In genomic region chr9:13749675-13749998, GRCm38 (mm10) we compare ENCODE assay signal across 7 mouse cellular contexts. TPM values are rescaled to one million over a fixed set of nuclear protein-coding genes. Genes with fewer than 3 reads are reported as not detected.
A peak's percentile ranks its signal among the peaks of the same experiment; 100 is the strongest.
DNase-seq lines count a peak whose midpoint lies in the region; ATAC-seq and TF ChIP-seq lines count a peak whose summit lies in the region.

No protein-coding gene starts in this region.

- peaks cover 12% of the 10 kb centered on the region for H3K9me3 ChIP-seq in forebrain, embryonic 10.5 days
- H3K9me3 ChIP-seq in liver, embryonic 14.5 days (ENCODE audit: control insufficient read depth, low read length) = no peaks in the 10 kb centered on the region

- no peak for TF ChIP-seq POLR2A in thymus, adult 2 months (IDR thresholded peaks at IDR 0.05; ENCODE audit: control insufficient read depth, extremely low read depth, insufficient read depth, low read length, poor library complexity)

- under 1% methylated on average over 7 of the region's 7 CpGs for WGBS in thymus, adult 2 months
- WGBS in forebrain, embryonic 10.5 days = 5% methylated on average over 7 of the region's 7 CpGs
- under 1% methylated on average over 7 of the region's 7 CpGs for WGBS in liver, embryonic 14.5 days (ENCODE audit: insufficient replicate concordance)

- peak overlapping the region; percentile 96 for H3K9ac ChIP-seq in liver, embryonic 14.5 days (replicated peaks)

- peak overlapping the region; percentile 79 for H3K4me2 ChIP-seq in liver, embryonic 14.5 days (ENCODE audit: low read depth)

- TF ChIP-seq CTCF in thymus, adult 2 months (IDR thresholded peaks at IDR 0.05; ENCODE audit: borderline replicate concordance, control insufficient read depth, extremely low read depth, insufficient read depth, low read length, poor library complexity) = no peak
- TF ChIP-seq CTCF in liver, embryonic 14.5 days (IDR thresholded peaks at IDR 0.05; ENCODE audit: low read depth) = no peak

- H3K4me1 ChIP-seq in thymus, adult 2 months (replicated peaks; ENCODE audit: control insufficient read depth, insufficient read depth, low read length) = peaks cover 2% of the 10 kb centered on the region; the same call in 1 of the 2 replicates
- H3K4me1 ChIP-seq in forebrain, embryonic 10.5 days = peaks cover 19% of the 10 kb centered on the region
- peaks cover 6 to 7% of the 10 kb centered on the region in 2 experiments for H3K4me1 ChIP-seq in liver, embryonic 14.5 days (replicated peaks; ENCODE audit: control insufficient read depth in 2 of 2, insufficient read depth in 2 of 2, low read length in 1 of 2)

- no peak for DNase-seq in thymus, adult 2 months
- DNase-seq in thymus, postnatal 0 days (ENCODE audit: low spot score) = no peak
- DNase-seq in forebrain, embryonic 10.5 days (ENCODE audit: extremely low spot score, low spot score) = no peak
- DNase-seq in liver, embryonic 14.5 days (ENCODE audit: low read depth in 3 of 3, low spot score in 3 of 3) = peak in 2 of 3 experiments; percentile 7 to 34
- DNase-seq in urinary bladder, postnatal 4 days (ENCODE audit: low spot score in 2 of 2) = no peak
- DNase-seq in T-cell, adult 2 months (ENCODE audit: low spot score) = no peak
- DNase-seq in frontal cortex, postnatal 10 days (ENCODE audit: low spot score in 2 of 2) = no peak

- TF ChIP-seq EP300 in liver, embryonic 14.5 days (IDR thresholded peaks at IDR 0.05; ENCODE audit: low read depth) = no peak

- no peaks in the 10 kb centered on the region for H3K36me3 ChIP-seq in thymus, adult 2 months (ENCODE audit: control insufficient read depth, insufficient read depth, low read length)
- H3K36me3 ChIP-seq in forebrain, embryonic 10.5 days (replicated peaks) = peaks cover 16% of the 10 kb centered on the region
- no peaks in the 10 kb centered on the region for H3K36me3 ChIP-seq in liver, embryonic 14.5 days (replicated peaks; ENCODE audit: control insufficient read depth, insufficient read depth, low read depth)

- ATAC-seq in liver, embryonic 14.5 days (ENCODE audit: insufficient read depth) = peak; percentile 12; the same call in 1 of the 2 replicates

- H3K27me3 ChIP-seq in thymus, adult 2 months (ENCODE audit: control insufficient read depth, insufficient read depth, low read length) = no peaks in the 10 kb centered on the region
- no peaks in the 10 kb centered on the region for H3K27me3 ChIP-seq in forebrain, embryonic 10.5 days (ENCODE audit: poor library complexity, severe bottlenecking)
- no peaks in the 10 kb centered on the region for H3K27me3 ChIP-seq in liver, embryonic 14.5 days (ENCODE audit: control insufficient read depth, insufficient read depth, low read length)

- no peak overlapping the region for H3K27ac ChIP-seq in thymus, adult 2 months (ENCODE audit: control insufficient read depth, insufficient read depth, low read length)
- H3K27ac ChIP-seq in forebrain, embryonic 10.5 days = peak overlapping the region; percentile 96
- H3K27ac ChIP-seq in liver, embryonic 14.5 days = peak overlapping the region; percentile 82

- peak overlapping the region; percentile 82 for H3K4me3 ChIP-seq in thymus, adult 2 months (ENCODE audit: control insufficient read depth, insufficient read depth, low read length)
- H3K4me3 ChIP-seq in forebrain, embryonic 10.5 days = peak overlapping the region; percentile 85
- peak overlapping the region; percentile 81 to 97 for H3K4me3 ChIP-seq in liver, embryonic 14.5 days (ENCODE audit: insufficient read depth in 1 of 2, low read depth in 2 of 2, low read length in 2 of 2)

RNA-seq across cellular contexts. Expression of gene Mtmr2, which starts 1.4 kb away (rescaled TPM):
- 25.4 and 35.3 TPM in 2 replicates for polyA plus RNA-seq in thymus, adult 2 months (2012; rRNA removed)
- 54.9 and 56.8 TPM in 2 replicates for polyA plus RNA-seq in thymus, postnatal 0 days (2015; fragmentation: Nextera tagmentation; extraction: Ambion mirVana)
- 77.5 and 77.7 TPM in 2 replicates for polyA plus RNA-seq in forebrain, embryonic 10.5 days (2016; fragmentation: Nextera tagmentation; extraction: Ambion mirVana)
- polyA plus RNA-seq in liver, embryonic 14.5 days (2012; rRNA removed) = 5.5 and 5.9 TPM in 2 replicates
- 18.1 and 18.6 TPM in 2 replicates for polyA plus RNA-seq in liver, embryonic 14.5 days (2014; fragmentation: Nextera tagmentation; extraction: Ambion mirVana)

Comparison
In these comparisons a context has a peak if more than half of its experiments do, and no peak if none do; other contexts are left out.
1. DNase-seq: peak in liver, embryonic 14.5 days (2 of 3); none in thymus, adult 2 months (single experiment), thymus, postnatal 0 days (single experiment), forebrain, embryonic 10.5 days (single experiment), urinary bladder, postnatal 4 days (0 of 2), T-cell, adult 2 months (single experiment) and frontal cortex, postnatal 10 days (0 of 2).
2. Peak in every context shown above with its lines, with median percentiles within 50 percentile points of each other: H3K4me3 ChIP-seq.